Mouse (Mus musculus) lung, postnatal 0 days (tissue): ENCODE results near the gene Map3k7cl.

ENCODE experiments used
- CTCF ChIP-seq: IDR thresholded peaks from 2 replicates; pipeline ENCODE4 v1.5.1; 2016; ENCODE audit warnings: antibody characterized with exemption, mild to moderate bottlenecking
- EP300 ChIP-seq: IDR thresholded peaks from 2 replicates; pipeline ENCODE4 v1.6.1; 2016; ENCODE audit warnings: antibody characterized with exemption, mild to moderate bottlenecking, control low read depth

GRCm38 (mm10) chr16:87568241-87568640 lies 15.1 kb downstream of the Map3k7cl start:
- TF ChIP-seq CTCF: no peak
- no peak for TF ChIP-seq EP300
